Mouse (Mus musculus) midbrain, embryonic 11.5 days (tissue): ENCODE measurements around the gene Fbln2. TPM values are rescaled to one million over a fixed set of nuclear protein-coding genes. Genes with fewer than 3 reads are reported as not detected.
A peak's percentile ranks its signal among the peaks of the same experiment; 100 is the strongest.

ENCODE experiments used
- ATAC-seq: fragments of 200-750 bp; cut with Nextera tagmentation; 2 replicates; pipeline ENCODE4 v1.8.0; 2017; ENCODE audit warnings: moderate TSS enrichment, moderate library complexity; ENCODE audit not compliant: low FRiP score
- DNase-seq: peaks from one replicate; pipeline ENCODE4 v3.0.0; 2015; ENCODE audit warnings: low spot score; ENCODE audit errors: missing footprints
- H3K27ac ChIP-seq: fragments of 300-500 bp; sonication (generic); 2 replicates; pipeline ENCODE4 v1.5.1; 2014; ENCODE audit warnings: low read depth, low read length
- H3K27me3 ChIP-seq: fragments of 300-500 bp; sonication (generic); 2 replicates; pipeline ENCODE4 v1.6.1; 2014; ENCODE audit warnings: mild to moderate bottlenecking, low read length, moderate library complexity, mixed read lengths; ENCODE audit not compliant: control insufficient read depth, insufficient read depth
- H3K36me3 ChIP-seq: fragments of 300-500 bp; sonication (generic); 2 replicates; pipeline ENCODE4 v1.6.1; 2014; ENCODE audit warnings: mild to moderate bottlenecking, low read length, moderate library complexity, mixed read lengths; ENCODE audit not compliant: control insufficient read depth, insufficient read depth
- H3K4me1 ChIP-seq: fragments of 300-500 bp; sonication (generic); 2 replicates; pipeline ENCODE4 v1.6.1; 2014; ENCODE audit warnings: low read length; ENCODE audit not compliant: control insufficient read depth, insufficient read depth
- H3K4me2 ChIP-seq: fragments of 300-500 bp; sonication (generic); 2 replicates; pipeline ENCODE4 v1.6.1; 2014; ENCODE audit warnings: mild to moderate bottlenecking, moderate library complexity
- H3K4me3 ChIP-seq: fragments of 300-500 bp; sonication (generic); 2 replicates; pipeline ENCODE4 v1.5.1; 2014; ENCODE audit warnings: low read depth, low read length
- H3K9ac ChIP-seq: fragments of 300-500 bp; sonication (generic); 2 replicates; pipeline ENCODE4 v1.6.1; 2014; ENCODE audit warnings: low read length
- H3K9me3 ChIP-seq: fragments of 300-500 bp; sonication (generic); 2 replicates; pipeline ENCODE4 v1.6.1; 2016; ENCODE audit warnings: low read length; ENCODE audit not compliant: control insufficient read depth
- WGBS: fragments of 180-500 bp; shearing (Covaris S2); extraction: QIAGEN DNeasy Blood & Tissue Kit; methylation state at CpG from one replicate; pipeline ENCODE4 v1.1.7; 2014; 5-methylcytosine and 5-hydroxymethylcytosine counted together
- polyA plus RNA-seq: library from polyadenylated mRNA; unstranded; fragments of >200 nt; fragmentation: Nextera tagmentation; extraction: Ambion mirVana; gene quantifications from 2 replicates; pipeline ENCODE4 v1.2.1, GENCODE M21; 2014

The Fbln2 gene
- polyA plus RNA-seq, 1 experiment from 2014 or later: 21.9 TPM

GRCm38 (mm10) chr6:91186934-91187333 is 25.3 kb upstream of the Fbln2 start:
- WGBS: 86% methylated on average over 6 of the region's 6 CpGs
- ATAC-seq: no peak
- no peak for DNase-seq

DNA sequence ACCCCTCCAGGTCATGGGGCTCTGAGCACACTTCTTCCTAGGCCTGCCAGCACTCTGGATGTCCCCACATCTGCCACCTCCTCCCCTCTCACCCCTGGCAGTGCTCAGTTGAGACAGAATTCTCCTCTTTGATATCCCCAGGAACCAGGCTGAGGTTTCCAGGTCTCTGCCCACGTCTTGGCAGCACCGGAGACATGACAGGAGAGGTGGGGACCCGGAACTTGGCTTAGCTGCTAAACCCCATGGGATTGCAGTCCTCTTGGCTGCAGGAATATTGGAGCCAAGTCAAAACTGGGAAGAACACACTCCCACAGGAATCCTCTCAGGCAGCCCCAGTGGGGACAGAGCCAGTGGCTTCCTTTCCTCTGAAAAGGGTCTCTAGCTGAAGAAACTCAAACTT is 24.4 kb upstream of the Fbln2 start:
- WGBS: 76% methylated on average over 3 of the region's 3 CpGs

More at GRCm38 (mm10) chr6:91186934-91187333, 25.3 kb upstream of the Fbln2 start:
- Histone ChIP-seq H3K4me1 (no peaks in the 10 kb centered on the region), H3K9ac (no peak overlapping the region), H3K27ac (no peak overlapping the region), H3K4me3 (no peak overlapping the region), H3K9me3 (no peaks in the 10 kb centered on the region), H3K27me3 (no peaks in the 10 kb centered on the region), H3K36me3 (no peaks in the 10 kb centered on the region), H3K4me2 (no peak overlapping the region)

GRCm38 (mm10) chr6:91189971-91190370 is 22.3 kb upstream of the Fbln2 start:
- DNase-seq (no peak), ATAC-seq (no peak)
- no peaks in the 10 kb centered on the region for H3K36me3 ChIP-seq
- no peak overlapping the region for H3K4me2 ChIP-seq
- H3K9me3 ChIP-seq: no peaks in the 10 kb centered on the region
- 86% methylated on average over 6 of the region's 6 CpGs for WGBS
- no peaks in the 10 kb centered on the region for H3K27me3 ChIP-seq
- H3K4me3 ChIP-seq: no peak overlapping the region
- no peaks in the 10 kb centered on the region for H3K4me1 ChIP-seq
- H3K27ac ChIP-seq: no peak overlapping the region
- no peak overlapping the region for H3K9ac ChIP-seq

More for the DNA sequence above, 24.4 kb upstream of the Fbln2 start:
- Histone ChIP-seq H3K36me3 (no peaks in the 10 kb centered on the region), H3K27ac (no peak overlapping the region), H3K9ac (no peak overlapping the region), H3K27me3 (no peaks in the 10 kb centered on the region), H3K4me3 (no peak overlapping the region), H3K9me3 (no peaks in the 10 kb centered on the region), H3K4me1 (no peaks in the 10 kb centered on the region), H3K4me2 (no peak overlapping the region)
- ATAC-seq (no peak), DNase-seq (no peak)

GRCm38 (mm10) chr6:91191465-91191864 is 20.8 kb upstream of the Fbln2 start:
- DNase-seq (no peak), ATAC-seq (no peak)
- Histone ChIP-seq H3K4me1 (no peaks in the 10 kb centered on the region), H3K4me2 (no peak overlapping the region), H3K9ac (no peak overlapping the region), H3K9me3 (no peaks in the 10 kb centered on the region), H3K27me3 (no peaks in the 10 kb centered on the region), H3K27ac (no peak overlapping the region), H3K36me3 (no peaks in the 10 kb centered on the region), H3K4me3 (no peak overlapping the region)
- 31% methylated on average over 2 of the region's 2 CpGs for WGBS

- Histone ChIP-seq H3K9ac (no peak overlapping the region), H3K4me2 (no peak overlapping the region), H3K9me3 (no peaks in the 10 kb centered on the region), H3K4me3 (no peak overlapping the region), H3K27ac (no peak overlapping the region), H3K27me3 (no peaks in the 10 kb centered on the region), H3K4me1 (no peaks in the 10 kb centered on the region), H3K36me3 (no peaks in the 10 kb centered on the region)
- DNase-seq: no peak
- no peak for ATAC-seq
- 82% methylated on average over 3 of the region's 3 CpGs for WGBS
These were observed 19.8 kb upstream of the Fbln2 start for GRCm38 (mm10) chr6:91192421-91192820.

DNA sequence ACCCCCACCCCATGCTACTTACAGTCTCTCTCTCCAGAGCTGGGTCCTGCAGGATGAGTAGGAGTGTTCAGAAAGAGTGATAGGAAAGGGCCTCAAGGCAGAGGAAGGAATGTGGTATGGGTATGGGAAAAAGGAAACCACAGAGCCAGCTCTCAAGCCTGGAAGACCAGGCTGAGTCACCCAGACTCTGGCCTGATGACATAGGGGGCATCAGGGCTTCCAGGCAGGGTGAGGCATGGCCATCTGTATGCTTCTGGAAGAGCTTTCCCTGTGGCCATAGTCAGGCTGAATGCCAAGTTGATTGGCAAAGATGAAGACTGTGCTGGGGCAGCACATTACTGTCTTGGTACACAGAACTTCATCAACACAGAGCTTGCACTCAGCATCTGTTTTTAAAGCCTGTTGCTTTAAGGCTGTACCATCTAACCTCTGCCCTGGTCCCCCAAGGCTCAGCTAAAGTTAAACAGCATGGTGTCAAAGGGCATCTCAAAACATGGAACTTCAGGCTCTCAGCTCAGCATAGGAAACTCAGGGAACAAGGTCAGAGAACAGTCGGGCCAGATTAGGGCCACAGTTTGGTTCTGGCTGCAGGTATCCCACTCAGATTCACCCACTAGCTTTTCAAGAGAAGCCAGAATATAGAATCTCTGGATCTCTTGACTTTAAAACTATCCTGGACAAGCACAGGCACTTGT is 19.3 kb upstream of the Fbln2 start:
- 77% methylated on average over 1 of the region's 1 CpGs for WGBS

GRCm38 (mm10) chr6:91198456-91198855 is 13.8 kb upstream of the Fbln2 start:
- H3K9me3 ChIP-seq: no peaks in the 10 kb centered on the region
- H3K27ac ChIP-seq: no peak overlapping the region
- WGBS: 78% methylated on average over 2 of the region's 2 CpGs
- no peak overlapping the region for H3K4me3 ChIP-seq
- H3K4me1 ChIP-seq: 0 out of 2 replicates have a peak, but pooled peaks cover 2% of the 10 kb centered on the region
- no peak for DNase-seq
- H3K4me2 ChIP-seq: no peak overlapping the region
- no peak overlapping the region for H3K9ac ChIP-seq
- ATAC-seq: no peak
- H3K36me3 ChIP-seq: no peaks in the 10 kb centered on the region
- no peaks in the 10 kb centered on the region for H3K27me3 ChIP-seq

More for the DNA sequence above, 19.3 kb upstream of the Fbln2 start:
- DNase-seq (no peak), ATAC-seq (no peak)
- Histone ChIP-seq H3K4me1 (no peaks in the 10 kb centered on the region), H3K27ac (no peak overlapping the region), H3K27me3 (no peaks in the 10 kb centered on the region), H3K36me3 (no peaks in the 10 kb centered on the region), H3K4me3 (no peak overlapping the region), H3K4me2 (no peak overlapping the region), H3K9me3 (no peaks in the 10 kb centered on the region), H3K9ac (no peak overlapping the region)

- H3K36me3 ChIP-seq: no peaks in the 10 kb centered on the region
- no peaks in the 10 kb centered on the region for H3K27me3 ChIP-seq
- WGBS: 45% methylated on average over 8 of the region's 8 CpGs
- H3K4me3 ChIP-seq: no peak overlapping the region
- ATAC-seq (peak; percentile 58; the same call in 1 of the 2 replicates), DNase-seq (peak; percentile 85)
- 0 out of 2 replicates have a peak, but pooled peaks cover 2% of the 10 kb centered on the region for H3K4me1 ChIP-seq
- H3K9ac ChIP-seq: no peak overlapping the region
- no peak overlapping the region for H3K4me2 ChIP-seq
- H3K9me3 ChIP-seq: no peaks in the 10 kb centered on the region
- H3K27ac ChIP-seq: no peak overlapping the region
These were observed 11.6 kb upstream of the Fbln2 start for GRCm38 (mm10) chr6:91200429-91201188.

DNA sequence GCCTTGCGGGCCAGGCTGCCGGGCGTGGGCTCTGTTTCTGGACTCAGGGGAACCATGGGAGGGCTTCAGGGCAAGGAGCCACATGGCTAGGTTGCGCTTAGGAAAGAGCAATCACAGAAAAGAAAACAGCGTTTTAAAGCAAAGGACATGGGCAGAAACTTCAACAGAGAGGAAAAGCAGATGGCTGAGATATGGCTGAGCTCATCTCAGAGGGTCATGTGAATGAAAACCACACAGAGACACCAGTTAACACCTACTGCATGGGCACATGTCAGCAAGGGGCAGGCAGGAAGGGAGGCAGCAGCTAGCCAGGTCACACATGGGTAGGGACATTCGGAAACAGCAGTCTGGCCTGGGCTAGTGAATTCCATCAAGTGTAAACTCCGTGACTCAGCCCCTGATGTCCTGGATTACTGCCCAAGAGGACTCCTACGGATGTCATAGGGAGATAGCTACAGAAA is 10.3 kb upstream of the Fbln2 start:
- no peak overlapping the region for H3K27ac ChIP-seq
- WGBS: 85% methylated on average over 8 of the region's 8 CpGs

More for the DNA sequence above, 10.3 kb upstream of the Fbln2 start:
- H3K9ac ChIP-seq: no peak overlapping the region
- H3K36me3 ChIP-seq: no peaks in the 10 kb centered on the region
- H3K4me2 ChIP-seq: no peak overlapping the region
- H3K4me1 ChIP-seq: 0 out of 2 replicates have a peak, but pooled peaks cover 2% of the 10 kb centered on the region
- no peak overlapping the region for H3K4me3 ChIP-seq
- DNase-seq: no peak
- H3K9me3 ChIP-seq: no peaks in the 10 kb centered on the region
- no peaks in the 10 kb centered on the region for H3K27me3 ChIP-seq
- ATAC-seq: no peak
